Mouse (Mus musculus): ENCODE results near the gene Pm20d1.

DNA sequence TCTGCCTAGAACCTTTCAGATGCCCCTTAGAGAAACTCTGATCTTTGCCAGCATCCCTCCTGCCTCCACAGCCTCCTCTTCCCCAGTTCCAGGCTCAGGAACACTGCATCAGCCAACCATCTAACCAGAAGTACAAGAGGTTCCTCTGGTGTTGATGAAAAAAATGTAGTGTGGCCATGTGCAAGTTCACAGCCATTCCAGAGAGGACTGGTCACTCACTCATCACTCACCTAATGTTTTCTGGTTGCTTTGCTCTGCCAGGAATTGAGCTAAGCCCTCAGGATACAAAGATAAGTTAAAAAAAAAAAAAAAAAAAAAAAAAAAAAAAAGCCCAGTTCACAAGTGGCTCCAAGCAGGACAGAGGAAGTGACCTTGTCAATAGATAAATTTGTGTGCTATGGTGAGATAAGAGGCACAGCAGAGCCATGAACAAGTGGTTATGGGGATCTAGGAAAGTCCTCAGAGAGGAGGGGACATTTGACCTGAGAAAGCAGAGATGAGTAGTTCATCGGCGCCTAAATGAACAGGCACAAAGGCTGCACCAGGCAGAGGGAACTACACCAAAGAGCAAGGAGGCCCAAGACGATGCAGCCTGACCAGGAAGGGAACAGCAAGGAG lies 42.9 kb upstream of the Pm20d1 start:
- TF ChIP-seq CTCF (IDR thresholded peaks at IDR 0.05; ENCODE audit: low read depth) (no peak), EP300 (IDR thresholded peaks at IDR 0.05; ENCODE audit: low read depth) (0 out of 2 replicates have a peak, but pooled peaks have one; percentile 34)

All from heart, postnatal 0 days (tissue).